Mouse (Mus musculus) stomach, embryonic 15.5 days (tissue): Measurements from ENCODE around the gene Dio2. TPM values are rescaled to one million over a fixed set of nuclear protein-coding genes. Genes with fewer than 3 reads are reported as not detected.
A peak's percentile ranks its signal among the peaks of the same experiment; 100 is the strongest.

ENCODE experiments used
- ATAC-seq: fragments of 200-750 bp; cut with Nextera tagmentation; 2 replicates; pipeline ENCODE4 v1.8.0; 2017; ENCODE audit warnings: low read depth, moderate number of reproducible peaks, moderate TSS enrichment; ENCODE audit not compliant: insufficient read depth, low FRiP score
- H3K27ac ChIP-seq: fragments of 300-500 bp; sonication (generic); 2 replicates; pipeline ENCODE4 v1.5.1; 2015; ENCODE audit warnings: mild to moderate bottlenecking, inconsistent platforms
- H3K27me3 ChIP-seq: fragments of 300-500 bp; sonication (generic); replicated peaks from 2 replicates; pipeline ENCODE4 v1.6.1; 2015; ENCODE audit warnings: inconsistent platforms
- H3K36me3 ChIP-seq: fragments of 300-500 bp; sonication (generic); 2 replicates; pipeline ENCODE4 v1.6.1; 2015; ENCODE audit warnings: inconsistent platforms
- H3K4me1 ChIP-seq: fragments of 300-500 bp; sonication (generic); 2 replicates; pipeline ENCODE4 v1.6.1; 2015; ENCODE audit warnings: inconsistent platforms
- H3K4me2 ChIP-seq: fragments of 300-500 bp; sonication (generic); 2 replicates; pipeline ENCODE4 v1.6.1; 2015; ENCODE audit warnings: mild to moderate bottlenecking, inconsistent platforms
- H3K4me3 ChIP-seq: fragments of 300-500 bp; sonication (generic); replicated peaks from 2 replicates; pipeline ENCODE4 v1.5.1; 2015; ENCODE audit warnings: inconsistent platforms
- H3K9ac ChIP-seq: fragments of 300-500 bp; sonication (generic); 2 replicates; pipeline ENCODE4 v1.6.1; 2015; ENCODE audit warnings: inconsistent platforms
- H3K9me3 ChIP-seq: fragments of 300-500 bp; sonication (generic); 2 replicates; pipeline ENCODE4 v1.6.1; 2016; ENCODE audit warnings: inconsistent platforms
- WGBS: fragments of 180-500 bp; shearing (Covaris S2); methylation state at CpG from one replicate; pipeline ENCODE4 v1.1.7; 2015; 5-methylcytosine and 5-hydroxymethylcytosine counted together
- polyA plus RNA-seq: library from polyadenylated mRNA; unstranded; fragments of >200 nt; fragmentation: Nextera tagmentation; extraction: Ambion mirVana; gene quantifications from 2 replicates; pipeline ENCODE4 v1.2.1, GENCODE M21; 2015

Dio2 gene
- polyA plus RNA-seq = 0.24 and 0.39 TPM in 2 replicates

GRCm38 (mm10) chr12:90738388-90739223 lies at the start of gene Dio2:
Gene Dio2 (minus strand): TSS chr12:90738438.
- Histone ChIP-seq H3K27ac (no peak within 1 kb of the TSS), H3K4me2 (peak within 1 kb of the TSS; percentile 47), H3K4me1 (no peaks in the 10 kb centered on the region), H3K9me3 (no peaks in the 10 kb centered on the region), H3K27me3 (no peaks in the 10 kb centered on the region), H3K36me3 (no peaks in the 10 kb centered on the region), H3K4me3 (peak within 1 kb of the TSS; percentile 29; the same call in 1 of the 2 replicates), H3K9ac (no peak within 1 kb of the TSS)
- WGBS = 12% methylated on average over 10 of the region's 10 CpGs
- ATAC-seq = peak; percentile 50; the same call in 1 of the 2 replicates

GRCm38 (mm10) chr12:90781438-90781837 lies 43.2 kb upstream of the Dio2 start:
- H3K4me3 ChIP-seq = no peak overlapping the region
- H3K27ac ChIP-seq = no peak overlapping the region
- no peaks in the 10 kb centered on the region for H3K36me3 ChIP-seq
- H3K9me3 ChIP-seq = no peaks in the 10 kb centered on the region
- no peak overlapping the region for H3K9ac ChIP-seq
- no peak for ATAC-seq
- no peaks in the 10 kb centered on the region for H3K27me3 ChIP-seq
- 81% methylated on average over 4 of the region's 4 CpGs for WGBS
- H3K4me2 ChIP-seq = no peak overlapping the region
- no peaks in the 10 kb centered on the region for H3K4me1 ChIP-seq

- Histone ChIP-seq H3K36me3 (no peaks in the 10 kb centered on the region), H3K27ac (no peak overlapping the region), H3K9ac (no peak overlapping the region), H3K27me3 (no peaks in the 10 kb centered on the region), H3K4me3 (no peak overlapping the region), H3K4me2 (no peak overlapping the region), H3K4me1 (no peaks in the 10 kb centered on the region), H3K9me3 (no peaks in the 10 kb centered on the region)
- no peak for ATAC-seq
Measured at GRCm38 (mm10) chr12:90744752-90745151, 6.5 kb upstream of the Dio2 start.

- ATAC-seq = no peak
- Histone ChIP-seq H3K9me3 (no peaks in the 10 kb centered on the region), H3K9ac (no peak overlapping the region), H3K27ac (no peak overlapping the region), H3K27me3 (no peaks in the 10 kb centered on the region), H3K4me1 (no peaks in the 10 kb centered on the region), H3K36me3 (no peaks in the 10 kb centered on the region), H3K4me2 (no peak overlapping the region), H3K4me3 (no peak overlapping the region)
- WGBS = 36% methylated on average over 3 of the region's 3 CpGs
Measured at GRCm38 (mm10) chr12:90743633-90744032, 5.4 kb upstream of the Dio2 start.

GRCm38 (mm10) chr12:90740468-90740867 lies 2.2 kb upstream of the Dio2 start:
- 41% methylated on average over 2 of the region's 2 CpGs for WGBS
- Histone ChIP-seq H3K4me2 (no peak overlapping the region), H3K27ac (no peak overlapping the region), H3K9me3 (no peaks in the 10 kb centered on the region), H3K36me3 (no peaks in the 10 kb centered on the region), H3K9ac (no peak overlapping the region), H3K27me3 (no peaks in the 10 kb centered on the region), H3K4me1 (no peaks in the 10 kb centered on the region), H3K4me3 (no peak overlapping the region)
- ATAC-seq = no peak

- Histone ChIP-seq H3K9ac (no peak overlapping the region), H3K9me3 (no peaks in the 10 kb centered on the region), H3K4me1 (no peaks in the 10 kb centered on the region), H3K27me3 (no peaks in the 10 kb centered on the region), H3K4me3 (no peak overlapping the region; the same call in 1 of the 2 replicates), H3K4me2 (peak overlapping the region; percentile 47), H3K27ac (no peak overlapping the region), H3K36me3 (no peaks in the 10 kb centered on the region)
- 81% methylated on average over 13 of the region's 13 CpGs for WGBS
- ATAC-seq = no peak
Measured at GRCm38 (mm10) chr12:90737932-90738331, 306 bp downstream of the Dio2 start.

- ATAC-seq = no peak
- no peaks in the 10 kb centered on the region for H3K36me3 ChIP-seq
- WGBS = 73% methylated on average over 6 of the region's 6 CpGs
- H3K9ac ChIP-seq = no peak overlapping the region
- no peaks in the 10 kb centered on the region for H3K27me3 ChIP-seq
- H3K9me3 ChIP-seq = no peaks in the 10 kb centered on the region
- H3K4me3 ChIP-seq = no peak overlapping the region
- H3K27ac ChIP-seq = no peak overlapping the region
- H3K4me1 ChIP-seq = no peaks in the 10 kb centered on the region
- no peak overlapping the region for H3K4me2 ChIP-seq
Measured at GRCm38 (mm10) chr12:90735447-90735846, 2.8 kb downstream of the Dio2 start.

GRCm38 (mm10) chr12:90734503-90734902 lies 3.7 kb downstream of the Dio2 start:
- Histone ChIP-seq H3K27ac (no peak overlapping the region), H3K9ac (no peak overlapping the region), H3K4me1 (no peaks in the 10 kb centered on the region), H3K9me3 (no peaks in the 10 kb centered on the region), H3K4me3 (no peak overlapping the region), H3K27me3 (no peaks in the 10 kb centered on the region), H3K4me2 (no peak overlapping the region), H3K36me3 (no peaks in the 10 kb centered on the region)
- ATAC-seq = no peak
- 67% methylated on average over 5 of the region's 5 CpGs for WGBS

- no peak for ATAC-seq
Measured at GRCm38 (mm10) chr12:90733721-90734120, 4.5 kb downstream of the Dio2 start.

GRCm38 (mm10) chr12:90729648-90730047 lies 8.6 kb downstream of the Dio2 start:
- no peaks in the 10 kb centered on the region for H3K4me1 ChIP-seq
- no peak overlapping the region for H3K4me3 ChIP-seq
- no peak for ATAC-seq
- no peaks in the 10 kb centered on the region for H3K9me3 ChIP-seq
- no peaks in the 10 kb centered on the region for H3K36me3 ChIP-seq
- 50% methylated on average over 10 of the region's 10 CpGs for WGBS
- no peak overlapping the region for H3K27ac ChIP-seq
- H3K9ac ChIP-seq = no peak overlapping the region
- no peaks in the 10 kb centered on the region for H3K27me3 ChIP-seq
- H3K4me2 ChIP-seq = no peak overlapping the region

More at GRCm38 (mm10) chr12:90733721-90734120, 4.5 kb downstream of the Dio2 start:
- no peaks in the 10 kb centered on the region for H3K9me3 ChIP-seq
- H3K27me3 ChIP-seq = no peaks in the 10 kb centered on the region
- 88% methylated on average over 6 of the region's 6 CpGs for WGBS
- H3K36me3 ChIP-seq = no peaks in the 10 kb centered on the region
- no peak overlapping the region for H3K4me2 ChIP-seq
- no peaks in the 10 kb centered on the region for H3K4me1 ChIP-seq
- no peak overlapping the region for H3K9ac ChIP-seq
- no peak overlapping the region for H3K27ac ChIP-seq
- no peak overlapping the region for H3K4me3 ChIP-seq

GRCm38 (mm10) chr12:90725107-90725506 lies 13.1 kb downstream of the Dio2 start:
- Histone ChIP-seq H3K9me3 (no peaks in the 10 kb centered on the region), H3K4me3 (no peak overlapping the region), H3K36me3 (no peaks in the 10 kb centered on the region)

GRCm38 (mm10) chr12:90724644-90725043 lies 13.6 kb downstream of the Dio2 start:
- 82% methylated on average over 11 of the region's 11 CpGs for WGBS

More at GRCm38 (mm10) chr12:90725107-90725506, 13.1 kb downstream of the Dio2 start:
- Histone ChIP-seq H3K9ac (no peak overlapping the region), H3K27me3 (no peaks in the 10 kb centered on the region), H3K4me1 (no peaks in the 10 kb centered on the region), H3K4me2 (no peak overlapping the region), H3K27ac (no peak overlapping the region)
- WGBS = 47% methylated on average over 8 of the region's 8 CpGs
- ATAC-seq = peak; percentile 53; the same call in 1 of the 2 replicates

More at GRCm38 (mm10) chr12:90724644-90725043, 13.6 kb downstream of the Dio2 start:
- no peaks in the 10 kb centered on the region for H3K27me3 ChIP-seq
- ATAC-seq = no peak
- no peak overlapping the region for H3K4me3 ChIP-seq
- no peaks in the 10 kb centered on the region for H3K9me3 ChIP-seq
- H3K36me3 ChIP-seq = no peaks in the 10 kb centered on the region
- no peak overlapping the region for H3K9ac ChIP-seq
- no peaks in the 10 kb centered on the region for H3K4me1 ChIP-seq
- no peak overlapping the region for H3K4me2 ChIP-seq
- no peak overlapping the region for H3K27ac ChIP-seq
